Mouse (Mus musculus) brain, adult 2 months (tissue): ENCODE results near the gene Fam198a.
"Not testable (repeated sequence)": the region's sequence is repeated elsewhere in the genome, so short reads cannot be mapped to it uniquely, and the experiment has no call there.

Experiments
- DNase-seq: peaks from one replicate; pipeline ENCODE4 v3.0.0; 2011; ENCODE audit warnings: low read depth, low spot score

Fam198a gene

DNA sequence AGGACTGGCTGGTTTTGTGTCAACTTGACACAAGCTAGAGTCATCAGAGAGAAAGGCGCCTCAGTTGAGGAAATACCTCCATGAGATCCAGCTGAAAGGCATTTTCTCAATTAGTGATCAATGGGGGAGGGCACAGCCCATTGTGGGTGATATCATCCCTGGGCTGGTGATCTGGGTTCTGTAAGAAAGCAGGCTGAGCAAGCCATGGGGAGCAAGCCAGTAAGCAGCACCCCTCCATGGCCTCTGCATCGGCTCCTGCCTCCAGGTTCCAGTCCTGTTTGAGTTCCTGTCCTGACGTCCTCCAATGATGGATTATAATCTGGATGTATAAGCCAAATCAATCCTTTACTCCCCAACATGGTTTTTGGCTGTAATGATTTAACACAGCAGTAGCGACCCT lies 70.4 kb downstream of the Fam198a start:
- DNase-seq = not testable (repeated sequence)

DNA sequence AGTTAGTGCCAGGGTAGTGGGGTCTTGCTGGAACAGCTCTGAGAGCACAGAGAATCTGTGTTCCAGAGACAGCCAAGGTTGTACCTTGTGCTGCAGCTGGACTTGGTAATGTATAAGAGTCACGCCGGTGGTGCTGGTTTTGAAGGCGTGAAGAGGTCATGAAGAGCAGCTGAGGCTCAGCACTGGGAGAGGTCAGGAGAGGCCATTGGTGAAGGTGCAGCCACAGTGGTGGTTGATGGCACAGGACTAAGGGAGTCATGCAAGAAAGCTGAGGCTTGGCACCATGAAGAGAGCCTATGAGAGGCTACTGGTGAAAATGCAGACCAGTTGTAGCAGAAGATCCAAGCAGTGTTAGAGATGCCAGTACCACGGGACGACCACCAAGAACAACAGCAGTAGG lies 70.8 kb downstream of the Fam198a start:
- DNase-seq = no peak

DNA sequence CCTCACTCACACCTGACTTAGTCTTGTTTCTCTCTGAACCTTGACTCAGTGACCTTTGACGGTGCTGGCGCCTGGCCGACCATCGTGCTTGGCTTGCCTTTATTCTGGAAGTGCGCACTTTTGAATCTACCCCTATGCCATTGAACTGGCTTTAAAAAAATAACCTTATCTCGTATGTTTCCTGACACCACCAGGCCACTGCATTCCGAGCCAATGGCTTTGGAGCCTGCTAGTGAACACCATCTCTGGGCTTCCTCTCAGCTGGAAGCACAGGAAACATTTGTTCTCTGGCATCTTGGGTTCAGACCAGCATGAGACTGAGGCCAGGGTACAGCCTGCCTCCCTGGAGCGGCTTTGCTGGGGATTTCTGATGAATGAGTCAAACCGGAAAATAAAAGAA lies 72.0 kb downstream of the Fam198a start:
- peak; percentile 92 for DNase-seq

DNA sequence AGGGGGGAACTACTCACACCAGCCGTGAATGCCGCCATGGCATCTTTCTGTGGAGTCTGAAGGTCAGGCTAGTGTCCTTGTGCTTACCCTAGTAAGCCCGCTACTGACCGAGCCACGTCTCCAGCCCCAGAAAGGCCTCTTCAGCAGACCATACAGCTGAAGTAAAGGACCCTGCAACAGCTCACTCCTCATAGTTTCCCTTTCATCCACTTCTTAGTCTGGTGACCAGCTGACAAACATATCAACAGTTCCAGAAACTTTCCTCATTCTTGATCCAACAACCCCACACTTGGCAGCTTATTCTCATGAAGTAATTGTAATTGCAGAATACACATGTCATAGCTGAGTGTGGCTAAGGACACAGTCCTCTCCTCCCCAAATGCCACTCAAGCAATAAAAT lies 73.1 kb downstream of the Fam198a start:
- no peak for DNase-seq

DNA sequence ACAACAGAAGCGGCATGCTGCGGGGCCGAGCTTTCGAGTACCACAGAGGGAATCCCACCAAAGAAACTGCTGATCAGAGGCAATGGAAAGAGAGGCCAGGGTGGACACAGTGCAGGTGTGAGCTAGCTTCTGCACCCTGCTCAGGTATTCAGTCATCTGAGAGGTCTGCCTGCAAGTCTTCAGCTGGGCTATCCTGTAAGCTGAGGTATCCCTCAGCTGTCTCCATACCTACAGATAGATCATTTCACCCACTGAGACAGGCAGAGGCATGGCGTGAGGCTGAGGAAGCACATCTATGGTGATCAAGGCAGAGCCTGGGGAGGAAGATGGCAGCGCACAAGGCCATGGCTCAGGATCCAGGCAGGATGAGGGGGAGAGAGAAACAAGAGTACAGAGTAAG lies 73.6 kb downstream of the Fam198a start:
- DNase-seq = no peak

DNA sequence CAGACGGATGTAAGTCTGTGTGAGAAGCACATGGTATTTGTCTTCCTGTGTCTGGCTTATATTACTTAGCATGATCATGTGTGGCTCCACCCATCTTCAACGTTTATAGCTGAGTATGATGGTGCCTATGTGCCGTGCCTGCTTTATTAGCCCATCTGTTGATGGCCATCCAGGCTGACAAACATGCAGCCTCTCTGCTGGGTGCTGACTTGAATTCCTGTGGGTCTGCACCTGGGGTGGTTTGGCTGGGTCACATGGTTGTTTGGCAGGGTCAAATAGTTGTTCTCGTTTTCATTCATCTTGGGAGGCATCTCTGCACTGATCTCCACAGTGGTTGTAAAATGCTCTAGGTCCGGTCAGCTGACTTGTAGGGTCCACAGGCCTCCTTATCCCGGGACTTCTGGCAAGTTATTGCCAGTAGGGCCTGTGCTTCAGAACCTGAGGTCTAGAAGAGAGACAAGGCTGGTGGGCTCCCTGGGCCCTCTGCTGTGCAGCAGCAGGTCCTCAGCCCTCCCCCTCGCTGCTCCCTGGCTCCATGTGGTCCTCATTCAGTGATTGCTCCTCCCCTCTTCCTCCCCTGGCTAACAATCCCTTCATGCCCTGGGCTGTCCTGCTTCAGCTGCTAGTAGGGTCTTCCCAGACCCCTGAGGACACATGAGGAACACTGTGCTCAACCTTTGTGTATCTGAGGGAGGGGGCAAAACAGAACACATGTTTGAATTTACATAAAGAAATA lies 75.2 kb downstream of the Fam198a start:
- DNase-seq = no peak

DNA sequence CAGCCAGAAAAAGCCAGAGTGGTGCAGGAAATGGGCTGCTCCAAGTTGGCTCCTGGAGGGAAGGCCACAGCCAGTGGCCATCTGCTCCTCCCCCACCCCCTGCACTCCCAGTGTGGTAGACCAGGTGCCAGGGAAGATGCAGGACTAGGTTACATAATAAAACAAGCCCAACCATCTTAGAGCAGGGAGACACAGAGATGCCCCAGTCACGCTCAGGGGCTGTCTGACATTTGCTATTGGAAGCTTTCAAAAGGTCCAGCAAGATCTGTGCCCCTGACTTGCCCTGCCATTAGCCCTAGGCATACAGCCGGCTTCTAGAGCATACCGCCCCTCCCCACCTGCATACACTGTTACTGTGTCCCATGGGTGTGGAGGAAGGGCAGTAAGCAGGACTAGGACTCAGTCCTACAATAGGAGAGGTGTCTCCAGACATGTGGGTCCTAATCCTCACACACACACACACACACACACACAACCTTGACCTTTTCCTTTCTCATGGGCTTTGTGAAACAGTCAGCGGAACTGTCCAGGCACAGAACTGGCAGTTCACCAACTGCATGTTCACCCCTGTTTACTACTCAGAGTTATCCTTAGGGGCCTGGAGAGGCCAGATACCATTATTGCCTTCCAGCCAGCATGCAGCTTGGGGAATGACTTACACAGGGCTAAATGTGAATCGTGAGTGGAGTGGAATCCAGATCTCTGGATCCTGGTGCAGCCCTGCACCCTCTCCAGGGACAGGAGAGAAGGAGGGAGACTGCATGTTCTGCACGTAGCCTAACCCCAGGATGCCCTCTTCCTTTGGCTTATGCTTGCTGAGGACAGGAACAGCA lies 76.5 kb downstream of the Fam198a start:
- peak; percentile 98 for DNase-seq

DNA sequence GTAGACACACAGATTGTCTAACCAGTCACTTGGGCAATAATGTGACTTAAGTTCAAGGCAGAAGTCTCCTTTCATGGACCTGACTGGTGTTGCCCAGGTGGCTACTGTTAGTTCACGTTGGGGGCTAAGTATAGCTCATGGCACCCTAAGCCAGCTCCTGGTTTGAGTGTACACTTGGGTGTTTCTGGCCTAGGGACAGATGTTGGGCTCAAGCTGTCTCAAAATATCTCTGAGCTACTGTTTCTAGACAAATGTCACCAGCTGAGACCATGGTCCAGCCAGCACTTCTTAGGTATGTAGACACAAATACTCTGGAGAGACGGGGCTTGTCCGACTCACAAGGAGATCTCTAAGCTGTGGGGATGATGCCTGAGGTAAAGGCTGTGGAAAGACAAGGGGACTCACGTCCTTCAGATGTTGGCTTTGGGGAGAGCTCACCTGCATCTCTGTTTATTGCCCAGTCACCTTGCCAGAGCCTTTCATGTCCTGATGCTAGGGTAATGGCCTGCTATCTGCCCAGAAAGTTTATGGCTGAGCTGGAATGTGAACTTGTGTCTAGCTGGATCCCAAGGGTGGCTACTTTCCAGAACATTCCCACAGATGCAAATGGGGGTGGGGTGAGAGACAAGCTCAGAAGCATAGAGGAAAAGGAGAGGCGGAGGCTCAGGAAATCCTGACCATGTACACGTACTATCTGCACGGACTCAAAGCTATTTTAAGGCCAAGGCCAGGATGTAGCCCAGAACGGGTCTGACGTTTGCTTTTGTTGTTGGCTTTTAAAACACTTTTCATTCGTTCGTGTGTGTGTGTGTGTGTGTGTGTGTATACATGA lies 77.3 kb downstream of the Fam198a start:
- DNase-seq = no peak

DNA sequence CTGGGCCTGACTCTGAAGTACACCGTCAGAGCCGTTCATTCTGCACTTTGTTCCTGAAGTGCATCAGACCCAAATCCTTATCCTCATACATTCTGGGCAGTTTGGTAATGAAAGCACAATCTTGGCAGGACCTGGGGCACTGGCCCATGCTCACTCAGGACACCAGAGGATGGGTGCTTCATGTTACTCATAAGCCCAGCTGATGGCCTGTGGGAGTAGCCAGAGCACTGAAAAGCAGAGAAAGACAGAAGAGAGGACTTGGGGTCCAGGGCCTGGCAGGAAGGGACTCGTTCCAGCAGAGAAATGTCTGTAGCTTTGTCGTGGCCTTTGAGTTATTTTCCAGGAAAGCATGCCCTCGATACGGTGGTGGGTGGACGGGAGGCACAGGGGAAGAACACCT lies 79.0 kb downstream of the Fam198a start:
- DNase-seq = no peak
